Mouse (Mus musculus): ENCODE results near the gene Fbxo22. TPM values are rescaled to one million over a fixed set of nuclear protein-coding genes. Genes with fewer than 3 reads are reported as not detected.

Gene Fbxo22
- polyA plus RNA-seq, 1 experiment from 2014 or later, result 57.5 TPM

GRCm38 (mm10) chr9:55255056-55255455 lies 46.3 kb downstream of the Fbxo22 start:
- no peak overlapping the region for H3K4me2 ChIP-seq (ENCODE audit: low read length)
- no peaks in the 10 kb centered on the region for H3K9me3 ChIP-seq (ENCODE audit: control insufficient read depth, low read length)
- no peaks in the 10 kb centered on the region for H3K4me1 ChIP-seq (replicated peaks; ENCODE audit: control insufficient read depth, insufficient read depth, low read length)
- ATAC-seq (replicated peaks; ENCODE audit: low FRiP score, low TSS enrichment, low read depth), result no peak
- no peak overlapping the region for H3K4me3 ChIP-seq (ENCODE audit: low read depth, low read length)
- DNase-seq (ENCODE audit: low spot score), result no peak
- no peaks in the 10 kb centered on the region for H3K36me3 ChIP-seq (ENCODE audit: control insufficient read depth, insufficient read depth, low read length)
- no peak overlapping the region for H3K27ac ChIP-seq (ENCODE audit: low read depth)
- no peaks in the 10 kb centered on the region for H3K27me3 ChIP-seq (replicated peaks; ENCODE audit: control insufficient read depth, insufficient read depth, low read length)
- 92% methylated on average over 5 of the region's 5 CpGs for WGBS
- no peak overlapping the region for H3K9ac ChIP-seq (ENCODE audit: low read length)

DNA sequence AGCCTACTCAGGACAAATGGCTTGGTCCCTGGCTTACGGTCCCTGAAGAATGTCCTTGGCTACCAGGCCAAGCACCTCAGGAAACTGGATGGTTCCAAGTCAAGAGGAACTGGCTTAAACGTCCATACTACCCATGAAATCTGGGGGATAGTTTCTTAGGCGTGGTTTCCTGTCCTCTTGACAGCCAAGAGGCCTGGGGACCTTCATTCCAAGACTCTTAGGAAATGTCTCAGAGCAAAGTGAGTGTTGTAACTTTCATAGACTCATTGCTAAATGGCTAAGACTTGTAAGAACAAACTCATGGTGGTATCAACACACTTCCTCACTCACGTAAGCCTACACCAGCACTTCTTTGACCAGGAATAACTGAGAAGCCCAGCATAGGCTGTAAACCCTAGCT lies 46.9 kb downstream of the Fbxo22 start:
- Histone ChIP-seq H3K4me3 (ENCODE audit: low read depth, low read length) (no peak overlapping the region), H3K36me3 (ENCODE audit: control insufficient read depth, insufficient read depth, low read length) (no peaks in the 10 kb centered on the region), H3K4me2 (ENCODE audit: low read length) (no peak overlapping the region), H3K9me3 (ENCODE audit: control insufficient read depth, low read length) (no peaks in the 10 kb centered on the region), H3K9ac (ENCODE audit: low read length) (no peak overlapping the region), H3K4me1 (replicated peaks; ENCODE audit: control insufficient read depth, insufficient read depth, low read length) (no peaks in the 10 kb centered on the region), H3K27ac (ENCODE audit: low read depth) (no peak overlapping the region), H3K27me3 (replicated peaks; ENCODE audit: control insufficient read depth, insufficient read depth, low read length) (no peaks in the 10 kb centered on the region)
- ATAC-seq (replicated peaks; ENCODE audit: low FRiP score, low TSS enrichment, low read depth) (no peak), DNase-seq (ENCODE audit: low spot score) (no peak)
- WGBS, result 69% methylated on average over 4 of the region's 4 CpGs

GRCm38 (mm10) chr9:55257105-55257504 lies 48.4 kb downstream of the Fbxo22 start:
- no peak overlapping the region for H3K4me2 ChIP-seq (ENCODE audit: low read length)
- H3K36me3 ChIP-seq (ENCODE audit: control insufficient read depth, insufficient read depth, low read length), result no peaks in the 10 kb centered on the region
- no peak overlapping the region for H3K27ac ChIP-seq (ENCODE audit: low read depth)
- H3K4me3 ChIP-seq (ENCODE audit: low read depth, low read length), result no peak overlapping the region
- ATAC-seq (replicated peaks; ENCODE audit: low FRiP score, low TSS enrichment, low read depth), result no peak
- H3K4me1 ChIP-seq (replicated peaks; ENCODE audit: control insufficient read depth, insufficient read depth, low read length), result no peaks in the 10 kb centered on the region
- no peak for DNase-seq (ENCODE audit: low spot score)
- WGBS, result 86% methylated on average over 2 of the region's 2 CpGs
- no peaks in the 10 kb centered on the region for H3K9me3 ChIP-seq (ENCODE audit: control insufficient read depth, low read length)
- no peak overlapping the region for H3K9ac ChIP-seq (ENCODE audit: low read length)
- H3K27me3 ChIP-seq (replicated peaks; ENCODE audit: control insufficient read depth, insufficient read depth, low read length), result no peaks in the 10 kb centered on the region

- DNase-seq (ENCODE audit: low spot score) (no peak), ATAC-seq (replicated peaks; ENCODE audit: low FRiP score, low TSS enrichment, low read depth) (no peak)
- no peaks in the 10 kb centered on the region for H3K27me3 ChIP-seq (replicated peaks; ENCODE audit: control insufficient read depth, insufficient read depth, low read length)
- no peak overlapping the region for H3K4me3 ChIP-seq (ENCODE audit: low read depth, low read length)
- H3K36me3 ChIP-seq (ENCODE audit: control insufficient read depth, insufficient read depth, low read length), result no peaks in the 10 kb centered on the region
- WGBS, result 78% methylated on average over 6 of the region's 6 CpGs
- H3K27ac ChIP-seq (ENCODE audit: low read depth), result no peak overlapping the region
- no peaks in the 10 kb centered on the region for H3K9me3 ChIP-seq (ENCODE audit: control insufficient read depth, low read length)
- no peak overlapping the region for H3K4me2 ChIP-seq (ENCODE audit: low read length)
- no peak overlapping the region for H3K9ac ChIP-seq (ENCODE audit: low read length)
- H3K4me1 ChIP-seq (replicated peaks; ENCODE audit: control insufficient read depth, insufficient read depth, low read length), result no peaks in the 10 kb centered on the region
Observed at GRCm38 (mm10) chr9:55259741-55260140, 51.0 kb downstream of the Fbxo22 start.

DNA sequence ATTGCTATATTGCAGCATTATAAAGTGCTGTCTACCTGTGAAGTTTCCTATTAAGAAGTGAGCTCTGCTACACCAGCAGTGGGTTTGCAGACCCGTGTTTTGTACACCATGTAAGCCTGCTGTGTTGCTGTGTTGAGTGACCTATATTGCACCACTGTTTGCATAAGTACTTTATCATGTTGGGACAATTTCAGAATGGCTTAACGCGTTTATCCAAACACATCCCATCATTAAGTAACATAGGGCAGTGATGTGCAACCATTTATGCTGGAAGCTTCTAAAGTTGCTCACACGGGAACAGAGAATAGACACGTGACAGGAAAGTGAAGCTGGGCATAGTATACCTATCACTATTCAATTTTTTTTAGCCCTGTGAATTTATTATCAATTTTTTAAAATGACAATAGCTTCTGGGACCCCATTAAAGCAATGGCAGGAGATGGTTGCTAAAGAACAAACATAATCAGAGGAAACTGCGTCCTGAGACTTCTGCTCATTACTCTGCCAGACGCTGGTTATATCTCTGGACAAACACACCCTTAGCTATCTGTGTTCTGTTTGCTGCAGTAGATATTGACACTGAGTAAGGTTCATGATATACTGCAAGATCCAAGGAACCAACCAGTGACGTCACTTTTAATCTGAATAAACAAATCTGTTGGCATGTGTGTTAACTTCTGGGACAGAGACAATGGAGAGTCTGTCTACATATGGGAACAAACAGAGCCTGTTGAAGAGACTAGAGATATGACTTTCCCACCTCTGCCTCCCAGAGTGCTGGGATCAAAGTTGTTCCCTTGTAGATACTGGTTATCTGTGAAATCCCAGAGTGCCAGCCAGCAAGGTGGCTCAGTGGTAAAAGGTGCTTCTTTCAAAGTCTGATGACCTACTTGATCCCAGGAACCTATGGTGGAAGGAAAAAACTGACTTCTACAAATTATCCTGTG lies 55.9 kb downstream of the Fbxo22 start:
- H3K27me3 ChIP-seq (replicated peaks; ENCODE audit: control insufficient read depth, insufficient read depth, low read length), result no peaks in the 10 kb centered on the region
- H3K9ac ChIP-seq (ENCODE audit: low read length), result no peak overlapping the region
- no peaks in the 10 kb centered on the region for H3K9me3 ChIP-seq (ENCODE audit: control insufficient read depth, low read length)
- 60% methylated on average over 8 of the region's 8 CpGs for WGBS
- ATAC-seq (replicated peaks; ENCODE audit: low FRiP score, low TSS enrichment, low read depth) (0 out of 2 replicates have a peak, but pooled peaks have one; percentile 50), DNase-seq (ENCODE audit: low spot score) (no peak)
- H3K4me3 ChIP-seq (ENCODE audit: low read depth, low read length), result no peak overlapping the region
- no peaks in the 10 kb centered on the region for H3K4me1 ChIP-seq (replicated peaks; ENCODE audit: control insufficient read depth, insufficient read depth, low read length)
- no peak overlapping the region for H3K27ac ChIP-seq (ENCODE audit: low read depth)
- H3K4me2 ChIP-seq (ENCODE audit: low read length), result no peak overlapping the region
- H3K36me3 ChIP-seq (ENCODE audit: control insufficient read depth, insufficient read depth, low read length), result no peaks in the 10 kb centered on the region

DNA sequence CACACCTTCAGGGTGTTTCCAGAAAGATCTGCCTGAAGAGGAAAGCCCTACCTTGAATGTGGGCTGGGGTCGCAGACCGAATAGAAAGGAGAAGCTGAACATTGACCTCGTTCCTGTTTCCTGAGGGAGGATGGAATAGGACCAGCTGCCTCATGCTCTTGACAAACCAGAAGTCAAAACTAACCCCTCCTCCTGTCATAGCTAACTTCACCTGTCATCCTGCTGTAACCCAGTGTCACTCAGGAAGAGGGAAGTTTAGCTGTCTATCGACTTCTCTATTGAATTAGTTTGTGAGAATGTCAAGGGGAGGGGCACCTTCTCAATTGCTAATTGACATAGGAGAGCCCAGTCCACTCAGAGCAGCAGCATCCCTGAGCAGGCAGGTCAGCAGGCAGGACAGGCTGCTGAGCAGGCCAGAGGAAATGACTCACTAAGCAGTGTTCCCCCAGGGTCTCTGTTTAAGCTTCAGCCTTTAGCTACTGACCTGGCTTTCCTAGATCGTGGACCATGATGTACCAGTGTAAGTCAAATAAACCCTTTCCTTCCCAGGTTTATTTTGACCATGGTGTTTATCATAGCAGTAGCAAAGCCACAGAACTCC lies 63.3 kb downstream of the Fbxo22 start:
- Histone ChIP-seq H3K36me3 (ENCODE audit: control insufficient read depth, insufficient read depth, low read length) (no peaks in the 10 kb centered on the region), H3K27ac (ENCODE audit: low read depth) (no peak overlapping the region), H3K9ac (ENCODE audit: low read length) (no peak overlapping the region), H3K4me3 (ENCODE audit: low read depth, low read length) (no peak overlapping the region), H3K4me2 (ENCODE audit: low read length) (no peak overlapping the region), H3K27me3 (replicated peaks; ENCODE audit: control insufficient read depth, insufficient read depth, low read length) (no peaks in the 10 kb centered on the region), H3K4me1 (replicated peaks; ENCODE audit: control insufficient read depth, insufficient read depth, low read length) (0 out of 2 replicates have a peak, but pooled peaks cover 2% of the 10 kb centered on the region), H3K9me3 (ENCODE audit: control insufficient read depth, low read length) (no peaks in the 10 kb centered on the region)
- 55% methylated on average over 5 of the region's 5 CpGs for WGBS
- DNase-seq (ENCODE audit: low spot score) (no peak), ATAC-seq (replicated peaks; ENCODE audit: low FRiP score, low TSS enrichment, low read depth) (no peak)

DNA sequence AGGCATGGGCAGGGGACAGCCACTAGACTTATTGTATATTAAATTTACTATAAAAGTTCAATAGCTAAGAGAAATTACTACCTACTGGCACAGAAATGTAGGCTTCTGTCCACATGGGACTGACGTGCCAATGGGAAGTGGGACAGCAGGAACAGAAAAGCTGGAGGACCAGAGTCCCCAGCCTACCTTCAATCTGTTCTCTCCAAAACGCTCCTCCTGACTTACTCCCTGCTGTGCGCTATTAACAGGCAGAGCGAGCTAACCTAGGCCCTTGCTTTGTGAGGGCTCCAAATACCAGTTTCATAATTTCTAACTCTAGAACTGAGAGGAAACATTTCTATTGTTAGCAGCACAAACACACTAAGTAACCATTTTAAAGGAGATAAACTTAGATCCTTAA lies 65.2 kb downstream of the Fbxo22 start:
- H3K27me3 ChIP-seq (replicated peaks; ENCODE audit: control insufficient read depth, insufficient read depth, low read length), result no peaks in the 10 kb centered on the region
- WGBS, result 64% methylated on average over 4 of the region's 4 CpGs
- no peaks in the 10 kb centered on the region for H3K36me3 ChIP-seq (ENCODE audit: control insufficient read depth, insufficient read depth, low read length)
- H3K27ac ChIP-seq (ENCODE audit: low read depth), result no peak overlapping the region
- H3K4me3 ChIP-seq (ENCODE audit: low read depth, low read length), result no peak overlapping the region
- H3K9ac ChIP-seq (ENCODE audit: low read length), result no peak overlapping the region
- no peak for DNase-seq (ENCODE audit: low spot score)
- no peak for ATAC-seq (replicated peaks; ENCODE audit: low FRiP score, low TSS enrichment, low read depth)
- no peaks in the 10 kb centered on the region for H3K9me3 ChIP-seq (ENCODE audit: control insufficient read depth, low read length)
- H3K4me1 ChIP-seq (replicated peaks; ENCODE audit: control insufficient read depth, insufficient read depth, low read length), result 0 out of 2 replicates have a peak, but pooled peaks cover 2% of the 10 kb centered on the region
- H3K4me2 ChIP-seq (ENCODE audit: low read length), result no peak overlapping the region
